Mouse (Mus musculus) ES-Bruce4 (cell line): ENCODE measurements around the gene Rbm28.

Experiments used
- CTCF ChIP-seq: IDR thresholded peaks from one replicate; pipeline ENCODE4 v1.8.1; 2011; ENCODE audit warnings: low read depth, low read length
- POLR2A ChIP-seq: IDR thresholded peaks from one replicate; pipeline ENCODE4 v1.8.1; 2011; ENCODE audit warnings: low read length; ENCODE audit not compliant: insufficient read depth

DNA sequence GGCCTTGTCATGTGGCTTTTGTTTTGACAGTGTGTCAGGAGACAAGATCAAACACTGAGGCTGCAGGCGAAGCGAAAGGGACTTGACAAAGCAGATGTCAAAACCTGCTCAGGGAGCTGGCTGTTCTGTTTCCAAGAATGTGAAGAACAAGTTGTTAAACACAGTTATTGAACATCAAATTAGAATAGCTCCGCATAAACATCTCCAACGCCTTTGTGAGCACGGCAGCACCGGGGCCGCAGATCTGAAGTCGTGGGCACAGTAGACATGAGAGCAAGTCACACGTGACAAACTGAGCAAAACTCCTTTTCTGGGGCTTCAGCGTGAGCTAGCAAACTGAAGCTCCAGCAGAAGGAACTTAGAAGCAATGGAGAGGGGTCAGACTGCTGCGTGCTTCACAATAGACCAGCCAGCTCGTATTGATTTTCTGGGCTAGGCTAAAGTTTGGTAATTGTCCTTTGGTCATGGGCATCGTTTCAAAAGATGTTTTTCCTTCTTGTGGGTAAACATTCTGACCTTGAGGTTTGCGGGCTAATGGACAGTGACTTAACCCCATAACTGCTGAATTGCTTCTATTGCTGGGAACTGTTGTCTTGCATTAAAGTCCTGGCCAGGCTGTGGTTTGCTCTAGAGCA, 65.2 kb downstream of the Rbm28 start:
- no peak for TF ChIP-seq POLR2A
- no peak for TF ChIP-seq CTCF
